Mouse (Mus musculus) thymus, postnatal 0 days (tissue): ENCODE results near the gene Calhm1. TPM values are rescaled to one million over a fixed set of nuclear protein-coding genes. Genes with fewer than 3 reads are reported as not detected.

Source experiments
- DNase-seq: peaks from one replicate; pipeline ENCODE4 v3.0.0-alpha.2; 2015; ENCODE audit warnings: low spot score
- polyA plus RNA-seq: library from polyadenylated mRNA; unstranded; fragments of >200 nt; fragmentation: Nextera tagmentation; extraction: Ambion mirVana; gene quantifications from 2 replicates; pipeline ENCODE4 v1.2.1, GENCODE M21; 2015

Calhm1 gene
- polyA plus RNA-seq = not detected in 2 replicates

DNA sequence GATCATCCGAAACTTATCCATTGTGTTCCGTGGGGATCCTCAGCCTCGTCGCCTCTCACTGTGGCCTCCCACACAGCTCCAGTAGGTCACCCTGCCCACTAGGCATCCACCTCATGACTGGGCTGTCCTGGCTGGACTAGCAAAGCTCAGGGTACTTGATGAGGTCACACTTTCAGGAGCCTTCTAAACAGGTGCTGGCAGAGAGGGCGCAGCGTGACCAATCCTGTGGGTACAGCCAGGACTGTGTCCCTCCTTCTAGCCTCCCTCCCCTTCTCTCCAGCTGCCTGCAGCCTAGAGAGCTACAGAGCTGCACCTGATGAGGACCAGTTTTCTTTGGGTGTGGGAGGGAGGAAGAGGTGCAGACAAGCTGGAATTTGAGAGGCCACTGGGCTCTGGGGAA lies at the start of gene Calhm1:
Calhm1 (minus strand) TSS at position 101 of the 400 bp plus-strand sequence.
- DNase-seq = no peak

DNA sequence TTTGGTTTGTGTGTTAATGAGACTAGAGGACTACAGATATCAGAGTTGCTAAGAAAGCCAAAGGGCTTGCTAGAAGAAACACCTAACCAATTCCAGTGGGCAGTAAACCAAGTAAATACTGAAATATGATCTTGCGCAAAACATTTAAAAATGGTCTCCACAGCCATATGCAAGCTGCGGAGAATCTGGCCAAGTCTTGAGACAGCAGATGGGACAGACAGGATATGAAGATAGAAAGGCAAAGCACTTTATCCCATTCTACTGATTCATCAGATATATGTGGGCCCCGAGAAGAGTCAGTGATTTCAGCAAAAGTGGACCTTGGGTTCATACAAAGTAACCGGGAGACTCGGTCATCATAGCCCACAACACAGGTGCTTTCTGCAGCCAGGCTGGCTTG lies 48.1 kb upstream of the Calhm1 start:
- no peak for DNase-seq

DNA sequence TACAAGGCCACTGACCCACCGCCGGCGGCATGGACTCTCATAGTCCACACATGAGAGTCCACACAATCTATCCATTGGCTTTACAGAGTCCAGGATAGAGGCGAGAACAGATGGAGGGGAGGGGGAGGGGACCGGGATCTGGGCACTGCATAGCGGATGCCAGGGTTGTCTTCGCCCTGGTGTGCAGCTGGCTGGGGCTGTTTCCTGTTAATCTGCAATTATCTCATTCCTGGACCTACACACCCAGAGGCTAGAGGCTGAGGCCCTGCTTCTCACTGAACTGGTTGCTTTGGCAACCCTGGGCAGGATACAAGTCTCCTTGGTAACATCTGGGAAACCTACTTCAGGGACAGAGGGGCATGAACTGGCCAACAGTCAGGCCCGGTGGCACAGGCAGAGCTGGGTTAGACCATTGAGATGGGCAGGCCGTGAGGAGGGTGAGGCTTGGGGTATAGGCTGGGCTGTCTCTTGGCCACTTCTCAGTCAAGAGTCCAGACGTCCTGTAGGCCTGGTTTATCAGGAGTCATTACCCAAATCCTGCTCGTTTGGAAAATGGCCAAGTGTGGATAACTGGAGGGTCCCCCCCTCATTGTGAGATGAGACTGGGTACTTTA lies 44.6 kb upstream of the Calhm1 start:
- no peak for DNase-seq

DNA sequence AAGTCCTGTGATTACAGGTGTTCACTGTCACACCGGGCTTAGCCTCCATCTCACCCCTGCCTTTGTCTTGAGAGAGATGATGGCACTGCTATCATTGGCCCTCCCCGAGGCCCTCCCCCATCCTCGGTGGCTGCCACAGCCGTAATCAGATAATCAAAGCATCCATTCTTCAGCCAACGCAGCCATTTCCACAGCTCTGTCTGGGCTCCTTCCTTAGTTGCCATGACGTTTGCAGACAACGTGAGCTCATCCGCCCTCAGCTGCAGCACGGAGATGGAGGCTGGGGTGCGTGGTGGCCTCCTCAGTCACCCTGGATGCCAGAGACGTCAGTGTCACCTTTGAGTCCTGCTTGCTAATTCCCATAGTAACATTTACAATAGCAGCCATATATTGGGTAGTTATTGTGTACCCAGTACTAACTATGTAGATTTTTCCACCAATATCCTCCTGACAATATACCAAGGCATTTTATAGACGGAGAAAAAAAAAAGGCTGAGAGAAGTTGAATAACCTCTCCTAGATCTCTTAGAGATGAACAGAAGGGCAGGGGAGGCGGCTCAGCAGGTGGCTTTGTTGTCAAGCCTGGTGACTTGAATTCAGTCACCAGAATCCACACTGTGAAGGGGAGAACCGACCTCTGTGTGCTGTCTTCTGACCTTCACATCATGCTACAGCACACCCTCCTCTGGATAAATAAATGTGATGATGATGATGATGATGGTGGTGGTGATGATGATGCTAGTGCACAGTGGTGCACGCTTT lies 42.6 kb upstream of the Calhm1 start:
- no peak for DNase-seq

DNA sequence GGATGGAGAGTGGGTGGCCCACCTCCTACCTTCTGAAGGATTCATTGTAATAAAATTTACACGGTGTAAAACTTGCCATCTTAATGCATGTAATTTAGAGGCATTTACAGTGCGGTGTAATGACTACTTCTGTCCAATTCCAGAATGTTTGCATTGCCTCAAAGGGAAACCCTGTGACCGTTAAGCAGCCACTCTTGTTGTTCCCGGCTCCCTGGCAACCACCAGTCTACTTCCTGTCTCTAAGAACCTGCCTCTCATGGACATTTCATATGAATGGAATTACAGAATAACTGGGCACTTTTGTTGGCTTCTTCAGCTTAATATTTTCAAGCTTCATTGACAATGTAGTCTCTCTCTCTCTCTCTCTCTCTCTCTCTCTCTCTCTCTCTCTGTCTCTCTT lies 40.7 kb upstream of the Calhm1 start:
- no peak for DNase-seq

DNA sequence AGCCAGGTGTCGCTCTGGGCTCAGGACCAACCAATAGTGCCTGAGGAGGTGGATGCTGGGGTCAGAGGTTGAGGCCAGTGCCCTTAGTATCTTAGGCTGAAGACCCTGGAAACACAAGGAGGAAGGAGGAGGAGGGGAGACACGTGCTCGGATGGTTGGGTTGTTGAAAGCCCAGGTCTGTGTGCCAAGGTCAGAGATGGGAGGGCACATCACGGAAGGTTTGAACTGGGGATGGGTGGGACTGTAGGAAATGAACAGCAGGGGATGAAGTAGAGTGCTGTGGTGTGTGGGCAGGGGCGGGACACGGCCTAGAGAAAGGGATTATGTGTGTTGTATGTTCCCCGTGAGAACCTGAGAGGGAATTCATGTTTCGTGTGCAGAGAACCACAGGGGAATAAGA lies 40.2 kb upstream of the Calhm1 start:
- DNase-seq = no peak

DNA sequence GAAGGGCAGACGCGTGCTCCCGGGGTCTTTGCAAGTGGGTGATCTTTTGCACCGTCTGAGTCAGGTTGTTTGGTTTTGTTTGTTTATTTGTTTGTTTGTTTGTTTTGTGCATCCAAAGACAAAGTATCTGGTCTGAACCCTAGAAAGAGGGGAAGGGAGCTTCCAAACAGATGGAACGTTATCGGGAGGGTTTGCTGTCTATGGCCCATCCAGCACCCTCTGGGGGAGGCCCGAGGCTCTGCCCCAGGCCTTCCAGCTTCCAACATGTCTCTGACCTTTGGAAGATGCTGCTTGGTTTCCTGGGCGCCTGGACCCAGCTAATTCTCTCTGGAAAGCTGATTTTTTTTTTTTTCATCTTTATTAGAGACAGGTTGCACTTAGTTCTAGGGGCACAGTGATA lies 36.0 kb upstream of the Calhm1 start:
- DNase-seq = no peak

DNA sequence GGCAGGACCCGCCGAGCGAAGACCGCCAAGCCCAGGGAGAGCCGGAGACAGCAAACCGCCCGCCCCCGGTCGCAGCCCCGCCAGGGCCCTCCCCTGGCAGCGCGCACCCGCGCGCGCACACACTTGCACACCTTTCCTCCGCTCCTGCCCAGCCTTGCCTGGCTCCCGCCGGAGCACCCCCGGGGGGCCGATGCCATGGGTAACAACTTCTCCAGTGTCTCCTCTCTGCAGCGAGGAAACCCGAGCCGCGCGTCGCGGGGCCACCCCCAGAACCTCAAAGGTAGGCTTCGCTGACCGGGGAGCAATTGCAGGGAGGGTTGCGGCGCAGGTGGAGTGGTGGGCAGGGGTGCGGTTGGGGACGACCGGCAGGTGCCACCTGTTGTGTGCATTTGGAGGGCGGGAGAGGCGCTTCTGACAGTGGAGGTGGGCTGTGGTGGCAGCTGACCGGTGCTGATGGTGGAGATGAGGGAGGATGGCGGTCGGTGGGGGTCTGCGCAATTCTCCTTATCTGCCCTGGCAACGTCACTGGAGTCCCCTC lies 35.3 kb upstream of the Calhm1 start:
- no peak for DNase-seq

DNA sequence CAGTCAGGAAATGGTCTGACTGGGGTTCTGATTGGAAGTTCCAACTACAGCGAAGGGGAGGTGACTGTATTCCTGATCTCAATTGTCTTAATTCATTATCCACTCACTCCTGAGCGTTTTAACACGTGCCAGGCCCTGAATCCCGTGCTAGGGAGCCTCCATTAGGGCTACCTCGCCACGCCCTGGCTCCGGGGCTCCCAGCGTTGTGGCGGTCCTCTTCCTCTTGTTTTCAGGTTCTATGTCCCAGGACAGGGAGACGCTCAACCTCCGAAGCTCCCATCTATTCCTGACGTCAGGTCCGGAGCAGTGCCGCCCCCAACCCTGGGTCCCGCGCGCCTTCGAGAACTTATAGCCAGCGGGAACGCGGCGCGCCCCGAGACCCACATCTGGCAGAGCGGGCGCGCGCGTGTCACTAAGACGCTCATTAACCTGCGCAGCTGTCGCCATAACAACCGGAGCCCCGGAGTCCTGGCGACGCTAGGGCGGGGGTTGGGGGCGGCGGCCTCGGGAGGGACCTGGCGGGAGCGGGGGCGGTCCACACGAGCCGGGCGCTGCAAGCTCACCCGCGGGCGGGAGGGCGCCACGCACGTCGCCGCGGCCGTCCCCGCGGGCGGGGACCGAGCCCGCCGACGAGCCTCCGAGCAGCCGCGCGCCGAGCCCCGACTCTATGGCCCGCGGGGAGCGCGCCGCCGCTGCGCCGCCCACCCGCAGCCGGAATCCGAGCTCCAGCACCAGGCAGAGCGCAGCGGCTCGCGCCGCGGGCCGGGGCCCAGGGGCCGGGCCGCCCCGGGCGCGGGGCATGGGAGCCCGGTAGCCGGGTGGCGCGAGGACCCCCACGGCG lies 34.6 kb upstream of the Calhm1 start, which contains the start of gene Neurl1a:
Neurl1a (plus strand) TSS at position 390 of the 841 bp plus-strand sequence.
- DNase-seq = peak; percentile 46

DNA sequence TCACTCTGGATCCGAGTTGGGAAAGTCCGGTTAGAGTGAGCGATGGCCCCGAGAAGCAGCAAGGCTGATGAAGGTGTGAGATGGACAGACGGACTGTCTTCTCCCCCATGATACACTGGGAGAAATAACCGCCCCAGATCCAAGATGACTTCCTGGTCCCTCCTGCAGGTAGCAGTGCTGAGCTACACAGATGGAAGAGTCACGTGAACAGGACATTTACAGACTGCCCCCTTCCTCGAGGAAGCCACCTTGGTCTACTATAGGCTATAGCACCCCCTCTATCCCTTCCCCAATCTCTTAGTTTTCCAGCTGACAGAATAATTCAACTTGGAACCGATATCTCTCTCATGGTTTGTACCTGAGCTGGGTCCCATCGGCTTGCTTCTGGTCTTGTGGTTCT lies 33.9 kb upstream of the Calhm1 start:
- peak; percentile 22 for DNase-seq

DNA sequence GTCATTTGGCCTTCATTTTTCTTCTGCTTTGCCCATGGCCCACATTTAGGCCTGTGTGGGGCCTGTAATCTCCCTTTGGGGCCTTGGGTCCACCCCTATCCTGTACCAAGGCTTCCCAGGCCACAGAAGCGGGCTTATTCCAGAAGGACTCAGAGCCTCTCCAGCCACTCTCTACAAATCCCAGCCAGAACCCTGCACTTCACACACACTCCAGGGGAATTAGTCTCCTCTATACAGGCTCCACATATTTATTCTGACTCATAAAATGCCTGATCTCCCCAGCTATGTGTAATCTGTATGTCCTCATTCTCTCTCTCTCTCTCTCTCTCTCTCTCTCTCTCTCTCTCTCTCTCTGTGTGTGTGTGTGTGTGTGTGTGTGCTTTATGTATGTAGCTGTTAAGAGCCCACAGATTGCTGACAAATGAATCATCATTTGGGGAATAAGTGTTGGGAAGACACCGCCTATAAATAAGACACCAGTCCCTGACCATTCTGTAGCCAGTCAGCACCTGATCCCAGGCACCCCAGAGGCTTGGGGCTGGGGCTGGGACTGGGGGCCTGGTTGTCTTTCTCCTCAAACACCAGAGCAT lies 33.0 kb upstream of the Calhm1 start:
- DNase-seq = no peak

DNA sequence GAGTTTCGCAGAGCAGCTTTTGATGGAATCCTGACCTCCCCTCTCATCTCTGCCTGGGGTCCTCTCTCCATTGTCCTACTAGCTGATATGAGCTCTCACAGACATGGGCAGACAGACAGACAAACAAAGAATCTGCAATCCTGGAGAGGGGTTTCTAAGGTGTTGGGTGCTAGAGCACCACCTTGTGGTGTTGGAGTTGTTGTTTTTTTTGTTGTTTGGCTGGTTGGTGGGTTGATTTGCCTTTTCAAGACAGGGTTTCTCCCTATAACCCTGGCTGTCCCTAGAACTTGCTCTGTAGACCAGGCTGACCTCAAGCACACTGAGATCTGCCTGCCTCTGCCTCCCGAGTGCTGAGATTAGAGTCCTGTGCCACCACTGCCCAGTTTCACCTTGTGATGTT lies 31.4 kb upstream of the Calhm1 start:
- DNase-seq = peak; percentile 20

DNA sequence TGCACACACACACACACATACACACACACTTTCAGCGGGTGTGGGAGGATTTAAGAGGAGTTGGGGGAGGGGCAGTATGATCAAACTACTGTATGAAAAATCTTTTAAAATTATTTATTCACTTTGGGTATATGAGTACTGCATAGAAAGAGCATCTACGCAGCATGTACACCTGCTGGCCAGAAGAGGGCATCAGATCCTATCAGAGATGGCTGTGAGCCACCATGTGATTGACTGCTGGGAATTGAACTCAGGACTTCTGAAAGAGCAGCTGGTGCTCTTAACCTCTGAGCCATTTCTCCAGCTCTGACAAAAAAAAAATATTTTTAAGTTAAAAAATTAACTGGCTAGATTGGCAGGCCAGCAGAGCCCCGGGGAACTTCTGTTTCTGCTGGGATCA lies 30.5 kb upstream of the Calhm1 start:
- DNase-seq = peak; percentile 32

DNA sequence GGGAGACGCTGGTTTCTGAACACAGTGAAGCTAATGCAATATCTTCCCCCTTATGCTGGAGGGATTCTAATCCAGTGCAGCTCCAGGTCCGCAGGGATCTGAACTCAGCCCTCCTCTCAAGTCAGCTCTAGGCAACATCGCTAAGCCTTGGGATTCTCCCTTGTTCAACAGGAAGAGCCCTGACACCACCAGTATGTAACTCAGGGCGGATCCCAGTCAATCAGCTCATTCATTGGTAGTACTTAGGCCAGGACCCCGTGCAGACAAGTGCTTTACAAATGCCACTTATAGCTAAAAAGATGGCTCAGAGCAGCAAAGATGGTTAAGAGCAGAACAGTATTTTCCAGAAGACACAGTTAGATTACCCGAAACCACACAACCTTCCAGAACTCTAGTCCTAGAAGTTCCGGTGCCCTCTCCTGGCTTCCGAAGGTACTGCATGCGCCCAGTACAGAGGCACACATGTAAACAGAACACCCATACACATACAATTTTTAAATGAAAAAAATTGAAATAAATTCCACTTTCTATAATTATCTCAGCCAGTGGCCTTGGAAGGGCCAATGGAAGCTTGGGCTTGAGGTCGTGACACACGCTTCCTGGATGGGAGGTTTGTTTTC lies 24.8 kb upstream of the Calhm1 start:
- DNase-seq = peak; percentile 81

DNA sequence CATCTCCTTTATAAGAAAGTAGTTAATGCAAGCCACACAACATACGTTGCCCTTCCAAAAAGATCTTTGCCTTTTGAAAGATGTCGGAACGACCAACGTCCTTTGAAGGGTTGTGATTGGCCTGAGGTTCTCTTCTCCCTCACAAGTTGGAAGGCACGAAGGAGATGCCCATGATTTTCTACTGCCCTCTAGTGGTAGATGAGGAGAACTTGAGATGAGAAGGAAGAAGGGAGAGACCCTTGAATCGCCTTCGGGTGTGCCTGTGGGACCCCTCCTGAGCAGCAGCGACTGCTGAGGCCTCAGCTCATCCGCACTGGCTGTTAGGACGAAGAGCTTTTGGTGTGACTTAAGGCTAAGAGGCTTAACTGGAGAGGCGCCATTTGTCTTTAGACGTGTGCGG lies 24.2 kb upstream of the Calhm1 start:
- peak; percentile 74 for DNase-seq

DNA sequence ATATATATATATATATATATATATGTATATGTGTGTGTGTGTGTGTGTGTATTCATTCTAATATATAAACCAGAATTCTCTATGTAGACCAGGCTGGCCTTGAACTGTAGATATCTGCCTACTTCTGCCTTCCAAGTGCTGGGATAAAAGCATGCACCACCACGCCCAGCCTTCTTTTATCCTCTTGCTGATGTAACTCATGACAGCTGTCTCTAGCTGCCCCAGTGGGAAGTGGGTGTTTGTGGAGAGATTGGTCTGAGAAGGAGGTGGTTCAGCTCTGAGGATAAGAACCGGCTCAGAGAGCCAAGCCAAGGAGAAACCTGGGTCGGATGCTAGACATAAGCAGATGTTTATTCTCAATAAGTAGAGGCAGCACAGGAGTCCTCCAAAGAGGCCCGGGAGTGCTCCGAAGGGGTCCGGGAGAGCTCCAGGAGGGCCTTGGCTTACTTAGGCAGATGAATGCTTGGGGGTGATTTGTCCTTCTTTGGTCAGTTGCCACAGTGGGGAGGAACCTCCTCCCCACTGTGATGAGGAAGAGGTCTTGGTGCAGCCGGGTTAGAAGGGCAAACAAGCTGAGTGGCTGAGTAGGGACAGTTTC lies 23.7 kb upstream of the Calhm1 start:
- no peak for DNase-seq

DNA sequence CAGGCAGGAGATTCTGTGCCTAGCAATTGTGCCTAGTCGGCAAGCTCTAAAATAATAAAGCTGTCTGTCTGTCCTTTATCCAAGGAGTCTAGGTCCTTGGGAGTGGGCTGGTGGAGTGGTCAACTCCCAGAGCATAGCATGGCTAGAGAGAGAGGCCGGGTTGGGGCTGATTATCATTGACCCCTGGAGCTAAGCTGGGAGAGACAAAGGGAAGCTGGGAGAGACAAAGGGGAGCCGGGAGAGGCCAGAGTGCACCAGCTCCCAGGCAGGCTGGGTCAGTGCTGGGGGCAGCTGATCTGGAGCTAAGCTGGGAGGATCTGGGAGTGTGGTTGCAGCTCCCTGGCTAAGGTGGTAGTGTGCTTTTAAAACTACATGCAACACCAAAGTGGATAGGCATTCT lies 22.7 kb upstream of the Calhm1 start:
- DNase-seq = no peak

DNA sequence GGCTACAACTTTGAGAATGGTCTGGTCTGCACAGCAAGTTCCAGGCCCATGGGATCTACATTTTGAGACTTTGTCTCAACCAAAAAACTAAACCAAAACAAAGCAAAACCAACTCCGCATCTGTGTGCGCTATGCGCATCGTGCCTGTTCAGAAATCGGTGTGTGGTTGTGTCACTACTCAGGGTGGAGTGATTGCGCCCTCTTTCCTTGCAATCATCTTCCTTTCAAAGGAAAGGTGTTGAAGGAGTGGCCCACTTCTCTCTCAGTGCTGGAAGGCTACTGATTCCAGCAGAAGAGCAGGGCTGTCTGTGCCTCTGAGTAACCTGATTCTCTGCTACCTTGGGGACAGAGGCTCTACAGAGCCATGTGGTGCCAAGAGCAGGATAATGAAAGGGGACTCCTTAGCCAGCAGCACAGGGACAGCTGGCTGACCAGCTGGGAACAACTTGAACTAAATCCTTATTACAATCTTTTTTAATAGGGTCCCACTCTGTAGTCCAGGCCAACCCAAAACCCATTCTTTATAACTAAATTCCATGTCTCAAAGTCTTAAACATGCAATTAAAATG lies 19.2 kb upstream of the Calhm1 start:
- no peak for DNase-seq

DNA sequence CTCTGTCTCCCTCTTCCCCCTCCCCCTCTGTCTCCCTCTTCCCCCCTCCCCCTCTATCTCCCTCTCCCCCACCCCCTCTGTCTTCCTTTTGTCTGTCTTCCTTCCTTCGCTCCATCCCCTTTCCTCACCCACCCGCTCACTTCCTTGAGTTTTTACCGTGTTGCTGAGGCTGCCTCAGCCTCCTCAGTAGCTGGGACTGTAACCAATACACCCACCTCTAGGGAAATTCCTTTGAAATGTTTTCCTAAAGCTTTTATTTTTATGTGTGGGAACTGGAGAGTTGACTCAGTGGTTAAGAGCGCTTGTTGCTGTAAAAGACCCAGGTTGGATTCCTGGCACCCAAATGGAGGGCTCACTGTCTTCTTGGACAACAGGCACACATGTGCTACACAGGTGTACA lies 17.6 kb upstream of the Calhm1 start:
- no peak for DNase-seq

DNA sequence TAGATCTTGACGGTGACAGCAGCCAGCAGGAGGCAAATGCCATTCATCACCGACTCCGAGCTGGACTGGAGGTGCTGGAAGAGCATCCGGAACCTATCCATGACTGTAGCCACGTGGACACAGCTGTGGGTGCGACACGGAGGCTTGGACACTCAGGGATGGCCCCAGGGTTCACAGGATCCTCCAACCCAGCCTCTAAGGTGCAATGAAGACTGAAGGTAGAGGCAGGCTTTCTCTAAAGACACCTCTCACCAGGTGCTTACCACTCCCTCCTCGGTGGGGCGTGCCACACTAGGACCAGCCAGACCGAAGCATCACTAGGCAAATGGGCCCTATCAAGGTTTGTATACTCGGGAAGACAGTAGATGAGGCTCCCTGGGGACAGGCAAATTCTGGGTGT lies 13.6 kb upstream of the Calhm1 start, which contains the start of gene Calhm3:
Calhm3 (minus strand) TSS at position 101 of the 400 bp plus-strand sequence.
- no peak for DNase-seq
